Mouse (Mus musculus) ES-E14 (cell line): ENCODE measurements around the gene Ccdc181. TPM values are rescaled to one million over a fixed set of nuclear protein-coding genes. Genes with fewer than 3 reads are reported as not detected.

Experiments used
- DNase-seq: peaks from one replicate; pipeline ENCODE4 v3.0.0-alpha.2; 2013; ENCODE audit warnings: low read depth, low spot score
- H3K27ac ChIP-seq: 2 replicates; pipeline ENCODE4 v1.5.1; 2012; ENCODE audit warnings: low read depth, mild to moderate bottlenecking, low read length, moderate library complexity, mixed read lengths; ENCODE audit not compliant: poor library complexity, insufficient read depth, severe bottlenecking
- H3K36me3 ChIP-seq: 2 replicates; pipeline ENCODE4 v1.6.1; 2012; ENCODE audit warnings: mild to moderate bottlenecking, low read length, moderate library complexity, mixed read lengths; ENCODE audit not compliant: control insufficient read depth, poor library complexity, insufficient read depth, severe bottlenecking
- H3K4me1 ChIP-seq, 2 experiments: fragments of 150-350 bp in 1 of 2; sonication (generic) in 1 of 2; 2 replicates each; pipeline ENCODE4 v1.6.1; 2012; ENCODE audit warnings: low read length in 2 of 2, mild to moderate bottlenecking in 1 of 2, mixed read lengths in 1 of 2; ENCODE audit not compliant: control insufficient read depth in 2 of 2, insufficient read depth in 2 of 2, poor library complexity in 1 of 2
- H3K4me3 ChIP-seq, 2 experiments: fragments of 150-350 bp in 1 of 2; sonication (generic) in 1 of 2; 2 replicates each; pipeline ENCODE4 v1.5.1; 2012; ENCODE audit warnings: low read length in 2 of 2, low read depth in 1 of 2, mild to moderate bottlenecking in 1 of 2, mixed read lengths in 1 of 2; ENCODE audit not compliant: insufficient read depth in 1 of 2, poor library complexity in 1 of 2, severe bottlenecking in 1 of 2
- H3K9ac ChIP-seq: 2 replicates; pipeline ENCODE4 v1.6.1; 2012; ENCODE audit warnings: low read depth, mild to moderate bottlenecking, low read length, mixed read lengths; ENCODE audit not compliant: poor library complexity, insufficient read depth, severe bottlenecking
- H3K9me3 ChIP-seq: fragments of 150-350 bp; sonication (generic); 2 replicates; pipeline ENCODE4 v1.6.1; 2012; ENCODE audit warnings: low read depth, mild to moderate bottlenecking, low read length; ENCODE audit not compliant: control insufficient read depth, insufficient read depth
- CHD2 ChIP-seq: IDR thresholded peaks from 2 replicates; pipeline ENCODE4 v1.6.1; 2014; ENCODE audit warnings: mild to moderate bottlenecking, low read depth, low read length, inconsistent platforms
- HCFC1 ChIP-seq: IDR thresholded peaks from 2 replicates; pipeline ENCODE4 v1.6.1; 2012; ENCODE audit warnings: low read length, inconsistent platforms, borderline replicate concordance; ENCODE audit not compliant: insufficient read depth
- MAFK ChIP-seq: IDR thresholded peaks from 2 replicates; pipeline ENCODE4 v1.6.1; 2014; ENCODE audit warnings: mild to moderate bottlenecking, low read depth, low read length, inconsistent platforms; ENCODE audit not compliant: insufficient read depth
- ZC3H11A ChIP-seq: IDR thresholded peaks from 2 replicates; pipeline ENCODE4 v1.6.1; 2012; ENCODE audit warnings: low read depth, mild to moderate bottlenecking, inconsistent platforms, low read length, borderline replicate concordance
- ZNF384 ChIP-seq: IDR thresholded peaks from 2 replicates; pipeline ENCODE4 v1.6.1; 2012; ENCODE audit warnings: low read depth, low read length, inconsistent platforms
- in situ Hi-C, 2 experiments: fragments of 600-800 bp; cut with MboI; formaldehyde crosslinking; loops; one replicate each; pipeline ENCODE4 v1.15.1; 2025; ENCODE audit warnings: low sequenced_read_pairs in 2 of 2, inconsistent platforms in 1 of 2; ENCODE audit not compliant: unreplicated experiment in 2 of 2
- total RNA-seq: library from RNA; depleted of rRNA; stranded (reverse); fragments of 300-350 nt; gene quantifications from 2 replicates; pipeline ENCODE4 v1.2.3, GENCODE M21; 2012

Ccdc181 gene
- total RNA-seq, 1 experiment: 4.1 TPM

DNA sequence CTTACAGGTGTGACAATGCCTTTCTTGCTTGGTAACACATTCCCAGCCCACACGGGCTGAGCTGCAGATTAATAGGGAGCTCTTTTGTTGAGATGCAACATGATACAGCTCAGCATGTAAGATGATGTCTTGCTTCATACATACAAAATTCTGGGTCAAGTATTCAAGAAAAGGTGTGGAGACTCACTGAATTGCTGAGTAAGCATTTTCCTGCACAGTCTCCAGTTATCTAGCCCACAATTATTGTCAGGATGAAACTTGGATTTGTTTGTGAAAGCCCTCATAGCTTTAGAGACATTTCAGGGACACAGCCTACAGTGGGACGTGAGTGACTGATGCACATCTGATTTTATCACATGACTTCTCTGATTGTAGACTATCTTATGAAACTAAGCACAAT lies 33.9 kb upstream of the Ccdc181 start:
- H3K36me3 ChIP-seq: no peaks in the 10 kb centered on the region
- in situ Hi-C loops: no loop called here
- no peak for DNase-seq
- no peak overlapping the region for H3K27ac ChIP-seq
- no peaks in the 10 kb centered on the region for H3K9me3 ChIP-seq
- no peaks in the 10 kb centered on the region for H3K4me1 ChIP-seq
- H3K4me3 ChIP-seq: no peak overlapping the region
- TF ChIP-seq CHD2 (no peak), ZC3H11A (no peak), HCFC1 (no peak), MAFK (peak; percentile 97), ZNF384 (no peak)
- H3K9ac ChIP-seq: no peak overlapping the region

DNA sequence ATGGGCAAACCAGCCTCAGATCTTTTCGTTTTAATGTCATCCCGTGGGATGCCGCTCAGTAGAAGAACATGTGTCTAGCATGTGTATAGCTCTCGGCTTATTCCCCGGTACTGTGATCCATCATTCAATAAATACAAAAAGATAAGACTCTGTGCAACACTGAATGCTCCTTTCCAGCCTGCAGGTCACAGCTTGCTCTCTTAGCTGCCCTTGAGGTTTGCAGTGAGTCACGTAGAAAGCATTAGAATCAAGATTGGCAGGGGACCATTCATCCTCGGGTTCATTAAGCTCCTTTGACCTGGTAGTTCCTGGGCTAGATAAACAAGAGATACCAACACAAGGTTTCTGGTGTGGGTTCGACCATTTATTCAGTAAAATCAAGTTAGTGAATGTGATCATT lies 32.6 kb upstream of the Ccdc181 start:
- no peak for TF ChIP-seq MAFK
- no peak for TF ChIP-seq CHD2
- no peak for TF ChIP-seq ZC3H11A
- no peak for TF ChIP-seq HCFC1
- TF ChIP-seq ZNF384: no peak

DNA sequence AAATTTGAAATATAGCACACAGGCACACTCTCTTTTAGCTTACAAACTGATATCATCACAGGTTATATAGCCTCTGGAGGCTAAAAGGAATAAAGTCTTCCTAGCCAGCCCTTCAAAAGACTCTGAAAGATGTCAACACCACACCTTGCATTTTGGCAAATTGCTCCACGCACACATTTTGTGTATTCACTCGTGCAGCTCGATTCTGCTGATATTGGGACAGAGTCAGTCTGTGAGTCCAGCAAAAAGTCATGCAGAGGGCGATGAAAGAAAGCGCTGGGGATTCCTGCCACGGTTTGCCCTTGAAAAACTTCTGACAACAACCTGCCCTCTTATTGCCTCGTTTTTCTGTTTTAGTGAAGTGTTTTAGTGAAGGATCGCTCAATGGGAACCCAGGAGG lies 27.9 kb upstream of the Ccdc181 start:
- DNase-seq: no peak
- peaks cover 0 to 4% of the 10 kb centered on the region in 2 experiments; a peak in 2 of 4 replicates for H3K4me1 ChIP-seq
- H3K9ac ChIP-seq: peak overlapping the region; percentile 92
- no peaks in the 10 kb centered on the region for H3K9me3 ChIP-seq
- TF ChIP-seq ZC3H11A (no peak), ZNF384 (no peak), HCFC1 (no peak), CHD2 (no peak), MAFK (no peak)
- H3K27ac ChIP-seq: no peak overlapping the region
- in situ Hi-C loops: no loop called here
- H3K4me3 ChIP-seq: peak overlapping the region in 1 of 2 experiments; percentile 89; a peak in 3 of 4 replicates
- no peaks in the 10 kb centered on the region for H3K36me3 ChIP-seq

More for the DNA sequence above, 32.6 kb upstream of the Ccdc181 start:
- Histone ChIP-seq H3K27ac (no peak overlapping the region), H3K4me3 (no peak overlapping the region), H3K36me3 (no peaks in the 10 kb centered on the region), H3K9ac (no peak overlapping the region), H3K4me1 (no peaks in the 10 kb centered on the region; a peak in 1 of 4 replicates), H3K9me3 (no peaks in the 10 kb centered on the region)
- in situ Hi-C loops: no loop called here
- DNase-seq: no peak

DNA sequence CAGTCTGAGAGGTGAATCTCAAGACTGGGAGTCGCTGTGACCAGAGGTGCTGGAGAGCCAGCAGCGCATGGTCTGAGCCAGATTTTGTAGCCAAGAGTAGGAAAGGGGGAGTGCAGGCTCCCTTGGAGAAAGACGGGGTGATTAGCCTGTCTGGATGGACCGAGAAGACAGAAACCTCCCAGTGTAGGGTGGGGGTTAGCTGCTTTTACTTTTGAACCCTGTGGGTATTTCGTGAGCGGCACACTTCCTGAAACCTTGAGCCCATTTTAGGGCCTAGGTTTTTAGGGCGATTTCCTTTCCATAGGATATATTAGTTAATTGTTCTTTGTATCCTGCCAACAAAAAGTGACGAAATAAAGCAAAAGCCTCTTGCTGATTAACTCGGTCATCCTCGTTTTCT lies 27.4 kb upstream of the Ccdc181 start:
- no peak for DNase-seq
- peak overlapping the region; percentile 92 for H3K9ac ChIP-seq
- H3K36me3 ChIP-seq: no peaks in the 10 kb centered on the region
- H3K27ac ChIP-seq: no peak overlapping the region
- in situ Hi-C loops: no loop called here
- peaks cover 0 to 4% of the 10 kb centered on the region in 2 experiments; a peak in 2 of 4 replicates for H3K4me1 ChIP-seq
- H3K9me3 ChIP-seq: no peaks in the 10 kb centered on the region
- TF ChIP-seq ZC3H11A (no peak), MAFK (no peak), CHD2 (no peak), ZNF384 (no peak), HCFC1 (no peak)
- H3K4me3 ChIP-seq: peak overlapping the region; percentile 89 to 92
